Mouse (Mus musculus) CH12.LX (cell line): ENCODE data around the gene Sbds.

Experiments
- CTCF ChIP-seq, 2 experiments: IDR thresholded peaks in 1 of 2; conservative IDR thresholded peaks in 1 of 2; 2 replicates each; pipeline ENCODE4 v1.5.1; 2011 to 2012; ENCODE audit warnings: low read depth in 2 of 2, low read length in 2 of 2, improper control_type of control experiment in 1 of 2, inconsistent platforms in 1 of 2, mild to moderate bottlenecking in 1 of 2, moderate library complexity in 1 of 2
- E2F4 ChIP-seq: IDR thresholded peaks from 2 replicates; pipeline ENCODE4 v1.6.1; 2011; ENCODE audit warnings: low read depth, low read length, improper control_type of control experiment; ENCODE audit not compliant: insufficient replicate concordance
- EP300 ChIP-seq: IDR thresholded peaks from 2 replicates; pipeline ENCODE4 v1.6.1; 2011; ENCODE audit warnings: low read length, improper control_type of control experiment
- MAFK ChIP-seq: IDR thresholded peaks from 2 replicates; pipeline ENCODE4 v1.6.1; 2011; ENCODE audit warnings: low read length, improper control_type of control experiment; ENCODE audit not compliant: insufficient replicate concordance
- NELFE ChIP-seq: IDR thresholded peaks from 2 replicates; pipeline ENCODE4 v1.6.1; 2011; ENCODE audit warnings: low read depth, low read length, improper control_type of control experiment
- POLR2A ChIP-seq: IDR thresholded peaks from 2 replicates; pipeline ENCODE4 v1.6.1; 2011; ENCODE audit warnings: low read depth, mild to moderate bottlenecking, improper control_type of control experiment, low read length
- RCOR1 ChIP-seq: conservative IDR thresholded peaks from 2 replicates; pipeline ENCODE4 v1.6.1; 2012; ENCODE audit warnings: low read depth, mild to moderate bottlenecking, inconsistent platforms, low read length, improper control_type of control experiment
- SIN3A ChIP-seq: IDR thresholded peaks from 2 replicates; pipeline ENCODE4 v1.6.1; 2012; ENCODE audit warnings: low read length, improper control_type of control experiment, inconsistent platforms
- UBTF ChIP-seq: IDR thresholded peaks from 2 replicates; pipeline ENCODE4 v1.6.1; 2012; ENCODE audit warnings: low read depth, mild to moderate bottlenecking, inconsistent platforms, low read length, improper control_type of control experiment, moderate library complexity
- ZC3H11A ChIP-seq: IDR thresholded peaks from 2 replicates; pipeline ENCODE4 v1.6.1; 2012; ENCODE audit warnings: low read depth, mild to moderate bottlenecking, inconsistent platforms, low read length, improper control_type of control experiment

- TF ChIP-seq UBTF (no peak), SIN3A (no peak), POLR2A (no peak), NELFE (no peak), CTCF (conservative IDR thresholded peaks at IDR 0.05 in 1 of 2, IDR thresholded peaks at IDR 0.05 in 1 of 2; ENCODE audit: low read depth in 2 of 2, low read length in 2 of 2) (no peak), MAFK (no peak), EP300 (no peak), E2F4 (no peak), ZC3H11A (no peak), RCOR1 (no peak)
These were observed 2.0 kb upstream of the Sbds start for GRCm38 (mm10) chr5:130257303-130257702.
